Mouse (Mus musculus) forebrain, postnatal 0 days (tissue): Measurements from ENCODE around the gene Bcap31. TPM values are rescaled to one million over a fixed set of nuclear protein-coding genes. Genes with fewer than 3 reads are reported as not detected.

Experiments
- ATAC-seq: fragments of 200-750 bp; cut with Nextera tagmentation; 2 replicates; pipeline ENCODE4 v1.8.0; 2017; ENCODE audit warnings: mild to moderate bottlenecking, moderate library complexity
- DNase-seq: peaks from one replicate; pipeline ENCODE4 v3.0.0-alpha.2; 2015
- H3K27ac ChIP-seq: fragments of 300-500 bp; sonication (generic); 2 replicates; pipeline ENCODE4 v1.5.1; 2014; ENCODE audit warnings: low read depth, mild to moderate bottlenecking, antibody characterized with exemption, low read length, moderate library complexity, mixed read lengths
- H3K27me3 ChIP-seq: fragments of 300-500 bp; sonication (generic); 2 replicates; pipeline ENCODE4 v1.6.1; 2014; ENCODE audit warnings: mild to moderate bottlenecking, low read length, mixed read lengths; ENCODE audit not compliant: insufficient read depth
- H3K36me3 ChIP-seq: fragments of 300-500 bp; sonication (generic); 2 replicates; pipeline ENCODE4 v1.6.1; 2014; ENCODE audit warnings: mild to moderate bottlenecking, moderate library complexity; ENCODE audit not compliant: insufficient read depth
- H3K4me1 ChIP-seq: fragments of 300-500 bp; sonication (generic); 2 replicates; pipeline ENCODE4 v1.6.1; 2014; ENCODE audit warnings: antibody characterized with exemption; ENCODE audit not compliant: insufficient read depth
- H3K4me2 ChIP-seq: fragments of 300-500 bp; sonication (generic); 2 replicates; pipeline ENCODE4 v1.6.1; 2014; ENCODE audit warnings: low read depth, mild to moderate bottlenecking, moderate library complexity
- H3K4me3 ChIP-seq: fragments of 300-500 bp; sonication (generic); 2 replicates; pipeline ENCODE4 v1.5.1; 2014; ENCODE audit warnings: low read depth, low read length, mixed read lengths
- H3K9ac ChIP-seq: fragments of 300-500 bp; sonication (generic); 2 replicates; pipeline ENCODE4 v1.6.1; 2014; ENCODE audit warnings: mild to moderate bottlenecking
- H3K9me3 ChIP-seq: fragments of 300-500 bp; sonication (generic); 2 replicates; pipeline ENCODE4 v1.6.1; 2016; ENCODE audit warnings: low read length
- CTCF ChIP-seq: sonication (generic); IDR thresholded peaks from 2 replicates; pipeline ENCODE4 v1.5.1; 2016; ENCODE audit warnings: antibody characterized with exemption, control low read depth, low read depth
- WGBS: fragments of 180-500 bp; shearing (Covaris S2); extraction: QIAGEN DNeasy Blood & Tissue Kit; methylation state at CpG from one replicate; pipeline ENCODE4 v1.1.7; 2014; 5-methylcytosine and 5-hydroxymethylcytosine counted together
- polyA plus RNA-seq: library from polyadenylated mRNA; unstranded; fragments of >200 nt; fragmentation: Nextera tagmentation; extraction: Ambion mirVana; gene quantifications from 2 replicates; pipeline ENCODE4 v1.2.1, GENCODE M21; 2015
- total RNA-seq: library from RNA; depleted of rRNA; stranded (reverse); fragments of >200 nt; gene quantifications from 2 replicates; pipeline ENCODE4 v1.2.3, GENCODE M21; 2014

The Bcap31 gene
- total and polyA plus RNA-seq, 2 experiments from 2014 or later = 41.9 to 121 TPM

GRCm38 (mm10) chrX:73739151-73739550 is 23.2 kb upstream of the Bcap31 start:
- ATAC-seq (no peak), DNase-seq (no peak)
- WGBS = 60% methylated on average over 5 of the region's 5 CpGs
- Histone ChIP-seq H3K4me1 (no peaks in the 10 kb centered on the region), H3K27me3 (no peaks in the 10 kb centered on the region), H3K36me3 (no peaks in the 10 kb centered on the region), H3K4me3 (no peak overlapping the region), H3K4me2 (no peak overlapping the region), H3K9ac (no peak overlapping the region), H3K9me3 (no peaks in the 10 kb centered on the region), H3K27ac (no peak overlapping the region)
- no peak for TF ChIP-seq CTCF

GRCm38 (mm10) chrX:73738155-73738554 is 22.2 kb upstream of the Bcap31 start:
- Histone ChIP-seq H3K27ac (no peak overlapping the region), H3K4me1 (no peaks in the 10 kb centered on the region), H3K9me3 (no peaks in the 10 kb centered on the region), H3K36me3 (no peaks in the 10 kb centered on the region), H3K4me3 (no peak overlapping the region), H3K4me2 (no peak overlapping the region), H3K9ac (no peak overlapping the region), H3K27me3 (no peaks in the 10 kb centered on the region)
- ATAC-seq (no peak), DNase-seq (no peak)
- no peak for TF ChIP-seq CTCF
- WGBS = 45% methylated on average over 1 of the region's 1 CpGs

- H3K27ac ChIP-seq = no peak overlapping the region
- no peaks in the 10 kb centered on the region for H3K4me1 ChIP-seq
- H3K4me3 ChIP-seq = no peak overlapping the region
- no peak for ATAC-seq
- H3K4me2 ChIP-seq = no peak overlapping the region
- H3K9ac ChIP-seq = no peak overlapping the region
- no peak for TF ChIP-seq CTCF
- H3K36me3 ChIP-seq = no peaks in the 10 kb centered on the region
- no peak for DNase-seq
- 62% methylated on average over 1 of the region's 1 CpGs for WGBS
- H3K9me3 ChIP-seq = no peaks in the 10 kb centered on the region
- no peaks in the 10 kb centered on the region for H3K27me3 ChIP-seq
Observed at GRCm38 (mm10) chrX:73730908-73731307, 14.9 kb upstream of the Bcap31 start.

- no peak overlapping the region for H3K4me2 ChIP-seq
- no peak overlapping the region for H3K4me3 ChIP-seq
- H3K36me3 ChIP-seq = no peaks in the 10 kb centered on the region; the same call in 1 of the 2 replicates
- H3K9me3 ChIP-seq = no peaks in the 10 kb centered on the region
- H3K27ac ChIP-seq = no peak overlapping the region
- H3K27me3 ChIP-seq = no peaks in the 10 kb centered on the region
- H3K9ac ChIP-seq = no peak overlapping the region
- no peak for ATAC-seq
- no peaks in the 10 kb centered on the region for H3K4me1 ChIP-seq
- no peak for DNase-seq
- WGBS = 33% methylated on average over 5 of the region's 5 CpGs
- no peak for TF ChIP-seq CTCF
Observed at GRCm38 (mm10) chrX:73718686-73719362, 2.8 kb upstream of the Bcap31 start.

- no peaks in the 10 kb centered on the region; the same call in 1 of the 2 replicates for H3K36me3 ChIP-seq
- no peaks in the 10 kb centered on the region for H3K27me3 ChIP-seq
- H3K27ac ChIP-seq = no peak overlapping the region
- no peaks in the 10 kb centered on the region for H3K9me3 ChIP-seq
- DNase-seq = no peak
- H3K4me1 ChIP-seq = no peaks in the 10 kb centered on the region
- WGBS = 45% methylated on average over 3 of the region's 3 CpGs
- no peak overlapping the region for H3K9ac ChIP-seq
- no peak for ATAC-seq
- no peak for TF ChIP-seq CTCF
- H3K4me2 ChIP-seq = 0 out of 2 replicates have a peak overlapping the region, but pooled peaks have one; percentile 5
- H3K4me3 ChIP-seq = no peak overlapping the region
Observed at GRCm38 (mm10) chrX:73718271-73718670, 2.3 kb upstream of the Bcap31 start.

GRCm38 (mm10) chrX:73717667-73718066 is 1.7 kb upstream of the Bcap31 start:
- Histone ChIP-seq H3K27ac (no peak overlapping the region), H3K4me2 (peak overlapping the region; percentile 61), H3K4me1 (no peaks in the 10 kb centered on the region), H3K4me3 (no peak overlapping the region; the same call in 1 of the 2 replicates), H3K27me3 (no peaks in the 10 kb centered on the region), H3K9me3 (no peaks in the 10 kb centered on the region), H3K36me3 (no peaks in the 10 kb centered on the region), H3K9ac (peak overlapping the region; percentile 59; the same call in 1 of the 2 replicates)
- TF ChIP-seq CTCF = no peak
- WGBS = 64% methylated on average over 11 of the region's 11 CpGs
- DNase-seq (no peak), ATAC-seq (no peak)

- TF ChIP-seq CTCF = no peak
- Histone ChIP-seq H3K27me3 (no peaks in the 10 kb centered on the region), H3K4me1 (no peaks in the 10 kb centered on the region), H3K4me3 (peak overlapping the region; percentile 48), H3K9me3 (no peaks in the 10 kb centered on the region), H3K36me3 (no peaks in the 10 kb centered on the region), H3K4me2 (peak overlapping the region; percentile 61), H3K9ac (peak overlapping the region; percentile 59), H3K27ac (peak overlapping the region; percentile 78)
- DNase-seq (peak; percentile 3), ATAC-seq (peak; percentile 33)
- 36% methylated on average over 30 of the region's 30 CpGs for WGBS
Observed at GRCm38 (mm10) chrX:73716709-73717545, 952 bp upstream of the Bcap31 start.
